Mouse (Mus musculus) E14TG2a.4 (cell line): ENCODE measurements around the gene Shtn1.

ENCODE experiments used
- CTCF ChIP-seq: conservative IDR thresholded peaks from 2 replicates; pipeline ENCODE4 v1.5.1; 2014; ENCODE audit warnings: low read length
- NANOG ChIP-seq: IDR thresholded peaks from 2 replicates; pipeline ENCODE4 v1.6.1; 2014; ENCODE audit warnings: borderline replicate concordance, low read length, mixed read lengths
- POU5F1 ChIP-seq: IDR thresholded peaks from 2 replicates; pipeline ENCODE4 v1.6.1; 2014; ENCODE audit warnings: low read length, borderline replicate concordance

DNA sequence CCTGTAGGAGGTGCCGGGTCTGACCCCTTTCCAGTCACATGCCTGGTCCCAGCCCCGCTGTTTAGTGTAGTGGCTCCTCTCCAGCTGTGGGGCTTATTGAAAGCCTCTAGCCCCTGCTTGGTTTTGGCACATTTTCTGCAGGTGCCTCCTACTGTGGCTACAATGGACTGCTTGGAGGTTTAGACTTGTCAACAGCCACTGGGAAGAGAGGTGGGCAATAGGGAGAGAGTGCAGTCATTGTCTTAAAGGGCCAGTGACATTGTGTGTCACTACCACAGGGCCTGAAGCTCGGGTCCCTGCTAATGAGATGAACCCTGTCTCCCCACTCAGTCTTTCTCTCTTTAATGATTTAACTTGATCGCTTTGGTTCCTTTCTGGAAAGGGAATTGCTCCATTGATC lies 142.8 kb downstream of the Shtn1 start:
- no peak for TF ChIP-seq CTCF
- TF ChIP-seq POU5F1 = no peak
- TF ChIP-seq NANOG = no peak
